Mouse (Mus musculus) lung, postnatal 14 days (tissue): Measurements from ENCODE around the gene Sptbn2.

Source experiments
- DNase-seq: peaks from one replicate; pipeline ENCODE4 v3.0.0; 2021

Sptbn2 gene

GRCm38 (mm10) chr19:4711098-4711600 is at the start of gene Sptbn2:
Gene Sptbn2 (plus strand): TSS chr19:4711167.
- no peak for DNase-seq

- DNase-seq = no peak
These were observed 44.2 kb upstream of the Sptbn2 start for GRCm38 (mm10) chr19:4666815-4667214.

- no peak for DNase-seq
These were observed 40.2 kb upstream of the Sptbn2 start for GRCm38 (mm10) chr19:4670776-4671175.

GRCm38 (mm10) chr19:4672401-4672800 is 38.6 kb upstream of the Sptbn2 start:
- no peak for DNase-seq

- DNase-seq = no peak
These were observed 16.6 kb upstream of the Sptbn2 start for GRCm38 (mm10) chr19:4694346-4694745.

GRCm38 (mm10) chr19:4697121-4697520 is 13.8 kb upstream of the Sptbn2 start:
- no peak for DNase-seq

- no peak for DNase-seq
These were observed 13.2 kb upstream of the Sptbn2 start for GRCm38 (mm10) chr19:4697721-4698120.

GRCm38 (mm10) chr19:4698205-4698677 is 12.7 kb upstream of the Sptbn2 start, which contains the start of gene Gm960:
Gene Gm960 (minus strand): TSS chr19:4698668.
- DNase-seq = peak; percentile 72

GRCm38 (mm10) chr19:4698856-4699255 is 12.1 kb upstream of the Sptbn2 start:
- DNase-seq = no peak

GRCm38 (mm10) chr19:4699821-4700220 is 11.1 kb upstream of the Sptbn2 start:
- no peak for DNase-seq

GRCm38 (mm10) chr19:4700656-4701055 is 10.3 kb upstream of the Sptbn2 start:
- DNase-seq = no peak

GRCm38 (mm10) chr19:4701221-4701620 is 9.7 kb upstream of the Sptbn2 start:
- DNase-seq = no peak

GRCm38 (mm10) chr19:4708765-4709164 is 2.2 kb upstream of the Sptbn2 start:
- DNase-seq = no peak

- no peak for DNase-seq
These were observed 711 bp downstream of the Sptbn2 start for GRCm38 (mm10) chr19:4711601-4712155.

- no peak for DNase-seq
These were observed 1.3 kb downstream of the Sptbn2 start for GRCm38 (mm10) chr19:4712156-4712780.

- no peak for DNase-seq
These were observed 2.0 kb downstream of the Sptbn2 start for GRCm38 (mm10) chr19:4712781-4713526.

GRCm38 (mm10) chr19:4713886-4714285 is 2.9 kb downstream of the Sptbn2 start:
- no peak for DNase-seq

GRCm38 (mm10) chr19:4716756-4717155 is 5.8 kb downstream of the Sptbn2 start:
- DNase-seq = no peak

GRCm38 (mm10) chr19:4717281-4717680 is 6.3 kb downstream of the Sptbn2 start:
- DNase-seq = no peak

- no peak for DNase-seq
These were observed 7.7 kb downstream of the Sptbn2 start for GRCm38 (mm10) chr19:4718716-4719115.

GRCm38 (mm10) chr19:4719351-4719764 is 8.4 kb downstream of the Sptbn2 start:
- peak; percentile 53 for DNase-seq

GRCm38 (mm10) chr19:4720112-4720511 is 9.1 kb downstream of the Sptbn2 start:
- no peak for DNase-seq

- DNase-seq = peak; percentile 67
These were observed 9.8 kb downstream of the Sptbn2 start for GRCm38 (mm10) chr19:4720671-4721244.
